ENCODE assay signal across 10 mouse cellular contexts in the genomic region with DNA sequence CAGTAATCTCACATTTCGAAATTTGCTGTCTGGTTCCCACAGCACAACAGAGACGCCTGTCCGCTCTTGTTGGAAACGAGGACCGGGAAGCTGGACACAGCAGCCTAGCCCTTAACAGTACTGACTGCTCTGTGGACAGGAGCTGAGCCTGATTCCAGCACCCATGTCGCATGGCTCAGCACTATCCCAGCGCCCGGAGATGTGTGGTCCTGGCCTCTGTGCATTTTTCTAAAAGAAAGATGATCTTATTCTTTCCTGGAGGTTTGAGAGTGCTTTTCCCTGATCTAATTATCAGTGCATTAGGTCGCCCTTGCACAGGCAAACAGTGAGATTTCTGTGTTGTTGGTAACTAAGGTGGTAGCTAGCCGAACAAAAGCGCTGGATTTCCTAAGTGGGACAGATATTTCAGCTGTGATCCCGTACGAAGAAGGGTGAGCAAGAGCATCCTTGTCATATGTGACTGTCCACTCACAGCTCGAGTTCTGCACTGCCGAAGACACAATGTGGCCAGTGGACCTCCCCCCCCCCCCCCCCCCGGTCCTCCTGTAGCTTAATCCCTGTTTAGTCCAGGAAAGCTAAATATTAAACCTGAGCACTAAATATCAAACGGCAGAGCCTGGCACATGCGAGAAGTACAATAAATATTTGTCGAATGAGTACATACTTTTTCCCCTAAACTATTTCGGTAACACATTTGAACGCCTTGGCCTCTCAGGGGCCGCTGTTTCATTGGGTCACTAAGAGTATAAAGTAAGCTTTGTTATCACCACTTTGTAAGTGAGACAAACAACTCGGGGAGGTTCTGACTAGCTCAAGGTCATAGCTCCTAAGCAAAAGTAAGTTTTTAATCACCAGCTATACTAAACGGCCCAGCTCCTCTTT.
DNase-seq lines count a peak whose midpoint lies in the region; ATAC-seq and TF ChIP-seq lines count a peak whose summit lies in the region.
"Had no signal": no experiment of that assay in that cellular context is flagged by ENCODE, and none has a peak within 500 bp of the region (broad histone marks: within the 10 kb centered on the region; RNA-seq: fewer than 3 reads in every experiment).

No protein-coding gene starts in this region.

- DNase-seq in gastrocnemius, adult 2 months: no peak
- DNase-seq in gastrocnemius, postnatal 4 days (ENCODE audit: low spot score in 2 of 2): no peak
- DNase-seq in kidney, adult 2 months: peak; percentile 40
- no peak for DNase-seq in kidney, postnatal 4 days
- DNase-seq in midbrain, embryonic 10.5 days (ENCODE audit: low spot score): no peak
- DNase-seq in frontal cortex, postnatal 36 days (ENCODE audit: low spot score in 2 of 2): no peak
- DNase-seq: liver, embryonic 13.5 days had no signal

- H3K4me2 ChIP-seq in midbrain, embryonic 13.5 days (replicated peaks): no peak overlapping the region
- no peak overlapping the region for H3K4me2 ChIP-seq in neural tube, embryonic 15.5 days
- H3K4me2 ChIP-seq: liver, embryonic 13.5 days had no signal

- no peaks in the 10 kb centered on the region for H3K27me3 ChIP-seq in kidney, adult 2 months (replicated peaks; ENCODE audit: control insufficient read depth, insufficient read depth, low read length)
- H3K27me3 ChIP-seq in midbrain, embryonic 10.5 days (ENCODE audit: low read depth, poor library complexity, severe bottlenecking): no peaks in the 10 kb centered on the region
- no peaks in the 10 kb centered on the region for H3K27me3 ChIP-seq in midbrain, embryonic 13.5 days
- H3K27me3 ChIP-seq in neural tube, embryonic 15.5 days (replicated peaks): no peaks in the 10 kb centered on the region
- H3K27me3 ChIP-seq: liver, embryonic 13.5 days had no signal

- WGBS in kidney, adult 2 months: 37% methylated on average over 24 of the region's 24 CpGs
- 83% methylated on average over 24 of the region's 24 CpGs for WGBS in midbrain, embryonic 10.5 days
- WGBS in midbrain, embryonic 13.5 days: 72% methylated on average over 24 of the region's 24 CpGs
- 80% methylated on average over 24 of the region's 24 CpGs for WGBS in neural tube, embryonic 15.5 days

- no peak for ATAC-seq in midbrain, embryonic 13.5 days
- no peak for ATAC-seq in neural tube, embryonic 15.5 days (ENCODE audit: low FRiP score)

- no peak overlapping the region for H3K9ac ChIP-seq in midbrain, embryonic 13.5 days (replicated peaks)
- no peak overlapping the region for H3K9ac ChIP-seq in neural tube, embryonic 15.5 days (replicated peaks)
- H3K9ac ChIP-seq: liver, embryonic 13.5 days had no signal

- TF ChIP-seq CTCF in gastrocnemius, adult 2 months (IDR thresholded peaks at IDR 0.05): no peak
- TF ChIP-seq CTCF in kidney, adult 2 months (conservative IDR thresholded peaks at IDR 0.05; ENCODE audit: insufficient read depth, insufficient read length, low read depth, low read length): no peak

- H3K9me3 ChIP-seq in midbrain, embryonic 10.5 days (replicated peaks): no peaks in the 10 kb centered on the region
- no peaks in the 10 kb centered on the region for H3K9me3 ChIP-seq in midbrain, embryonic 13.5 days
- H3K9me3 ChIP-seq in neural tube, embryonic 15.5 days (replicated peaks): no peaks in the 10 kb centered on the region
- H3K9me3 ChIP-seq: forebrain, embryonic 10.5 days; liver, embryonic 13.5 days had no signal

- TF ChIP-seq POLR2A in kidney, adult 2 months (IDR thresholded peaks at IDR 0.05; ENCODE audit: low read depth, low read length): no peak

- intact Hi-C loops in gastrocnemius, adult 2 months (cut with DNase I): no loop called here

- H3K36me3 ChIP-seq in kidney, adult 2 months (ENCODE audit: control insufficient read depth, insufficient read depth, low read length): no peaks in the 10 kb centered on the region
- peaks cover 44% of the 10 kb centered on the region for H3K36me3 ChIP-seq in midbrain, embryonic 10.5 days
- peaks cover 10% of the 10 kb centered on the region; the same call in 1 of the 2 replicates for H3K36me3 ChIP-seq in midbrain, embryonic 13.5 days
- peaks cover 5% of the 10 kb centered on the region; the same call in 1 of the 2 replicates for H3K36me3 ChIP-seq in neural tube, embryonic 15.5 days

- peak overlapping the region; percentile 2; the same call in 1 of the 2 replicates for H3K27ac ChIP-seq in gastrocnemius, adult 2 months
- peak overlapping the region; percentile 53 for H3K27ac ChIP-seq in kidney, adult 2 months (ENCODE audit: insufficient read depth, low read depth, low read length)
- H3K27ac ChIP-seq in midbrain, embryonic 10.5 days (replicated peaks): 0 out of 2 replicates have a peak overlapping the region, but pooled peaks have one; percentile 46
- no peak overlapping the region for H3K27ac ChIP-seq in midbrain, embryonic 13.5 days
- peak overlapping the region; percentile 65 for H3K27ac ChIP-seq in neural tube, embryonic 15.5 days (replicated peaks)
- H3K27ac ChIP-seq: forebrain, embryonic 10.5 days; liver, embryonic 13.5 days had no signal

- H3K4me3 ChIP-seq in gastrocnemius, adult 2 months: no peak overlapping the region
- no peak overlapping the region for H3K4me3 ChIP-seq in kidney, adult 2 months (ENCODE audit: insufficient read depth, low read depth, low read length)
- H3K4me3 ChIP-seq in midbrain, embryonic 10.5 days: no peak overlapping the region
- no peak overlapping the region for H3K4me3 ChIP-seq in midbrain, embryonic 13.5 days (replicated peaks)
- H3K4me3 ChIP-seq in neural tube, embryonic 15.5 days (replicated peaks): no peak overlapping the region
- H3K4me3 ChIP-seq: forebrain, embryonic 10.5 days; liver, embryonic 13.5 days had no signal

- H3K4me1 ChIP-seq in kidney, adult 2 months (ENCODE audit: control insufficient read depth, insufficient read depth, low read length): 0 out of 2 replicates have a peak, but pooled peaks cover 6% of the 10 kb centered on the region
- H3K4me1 ChIP-seq in midbrain, embryonic 10.5 days: peaks cover 31% of the 10 kb centered on the region
- H3K4me1 ChIP-seq in midbrain, embryonic 13.5 days (replicated peaks): peaks cover 23% of the 10 kb centered on the region
- peaks cover 26% of the 10 kb centered on the region for H3K4me1 ChIP-seq in neural tube, embryonic 15.5 days
- H3K4me1 ChIP-seq: liver, embryonic 13.5 days had no signal
